Mouse (Mus musculus): ENCODE results near the gene Xylt1. TPM values are rescaled to one million over a fixed set of nuclear protein-coding genes. Genes with fewer than 3 reads are reported as not detected.

Gene Xylt1
- polyA plus RNA-seq, 1 experiment from 2014 or later: 2.0 TPM

DNA sequence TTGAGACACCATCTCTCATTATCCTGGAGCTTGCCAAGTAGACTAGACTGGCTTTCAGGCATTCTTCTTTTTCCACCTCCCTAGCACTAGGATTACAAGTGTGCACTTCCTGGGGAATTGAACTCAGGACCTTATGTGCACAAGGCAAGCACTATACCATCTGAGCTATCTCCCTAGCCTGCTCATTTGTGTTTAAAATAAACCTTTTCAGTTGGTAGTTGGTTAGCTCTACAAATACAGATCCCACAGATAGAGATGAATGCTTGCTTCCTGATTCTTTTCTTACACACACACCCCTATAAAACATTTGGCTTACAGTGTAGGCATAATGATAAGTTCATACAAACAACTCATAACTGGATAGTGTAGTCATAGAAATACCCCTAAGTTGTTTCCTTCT lies 206.0 kb downstream of the Xylt1 start:
- Histone ChIP-seq H3K4me1 (peaks cover 31% of the 10 kb centered on the region), H3K36me3 (no peaks in the 10 kb centered on the region), H3K9me3 (no peaks in the 10 kb centered on the region), H3K4me2 (replicated peaks) (no peak overlapping the region), H3K27ac (replicated peaks) (no peak overlapping the region), H3K27me3 (no peaks in the 10 kb centered on the region), H3K9ac (replicated peaks) (no peak overlapping the region), H3K4me3 (no peak overlapping the region)
- ATAC-seq (replicated peaks): no peak

DNA sequence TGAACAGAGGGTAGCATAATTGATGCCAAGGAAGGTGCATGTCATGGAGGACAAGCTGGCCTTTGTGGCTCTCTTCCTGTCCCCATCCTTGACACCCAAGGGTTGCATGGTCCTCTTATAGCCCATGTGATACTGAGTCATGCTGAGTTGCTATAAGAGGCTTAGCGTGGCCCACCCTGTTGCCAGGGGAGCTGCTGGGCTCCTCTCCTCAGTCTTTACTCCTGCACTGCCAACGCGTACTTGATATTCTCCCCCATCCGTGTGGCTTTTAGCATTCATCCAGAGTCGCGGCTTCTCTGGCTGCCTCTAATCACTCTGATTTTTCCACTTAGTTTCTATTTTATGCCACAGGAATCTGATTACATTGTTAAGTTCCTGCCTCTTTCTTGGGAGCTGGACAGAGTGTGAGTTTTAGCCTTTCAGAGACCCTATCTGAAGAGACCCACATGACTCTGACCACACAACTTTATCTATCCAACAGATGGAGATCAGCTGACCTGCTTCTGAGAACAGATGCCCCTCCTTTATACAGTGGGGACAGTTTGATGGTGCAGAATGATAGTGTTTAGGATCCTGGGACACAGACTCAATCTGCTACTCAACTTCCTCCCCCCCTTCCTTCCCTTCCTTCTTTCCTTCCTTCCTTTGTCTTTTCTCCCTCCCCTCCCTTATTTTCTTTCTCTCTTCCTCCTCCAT lies 206.6 kb downstream of the Xylt1 start:
- WGBS: 51% methylated on average over 6 of the region's 6 CpGs

GRCm38 (mm10) chr7:117588426-117588825 lies 207.6 kb downstream of the Xylt1 start:
- Histone ChIP-seq H3K9ac (replicated peaks) (no peak overlapping the region), H3K4me3 (no peak overlapping the region), H3K36me3 (no peaks in the 10 kb centered on the region), H3K4me1 (peaks cover 31% of the 10 kb centered on the region), H3K27me3 (no peaks in the 10 kb centered on the region), H3K9me3 (no peaks in the 10 kb centered on the region), H3K27ac (replicated peaks) (no peak overlapping the region), H3K4me2 (replicated peaks) (no peak overlapping the region)
- WGBS: 8% methylated on average over 1 of the region's 1 CpGs
- no peak for ATAC-seq (replicated peaks)

More for the DNA sequence above, 206.6 kb downstream of the Xylt1 start:
- no peak overlapping the region for H3K9ac ChIP-seq (replicated peaks)
- no peaks in the 10 kb centered on the region for H3K9me3 ChIP-seq
- H3K4me1 ChIP-seq: peaks cover 31% of the 10 kb centered on the region
- H3K27me3 ChIP-seq: no peaks in the 10 kb centered on the region
- no peak overlapping the region for H3K4me2 ChIP-seq (replicated peaks)
- no peak overlapping the region for H3K4me3 ChIP-seq
- no peak overlapping the region for H3K27ac ChIP-seq (replicated peaks)
- no peaks in the 10 kb centered on the region for H3K36me3 ChIP-seq
- no peak for ATAC-seq (replicated peaks)

DNA sequence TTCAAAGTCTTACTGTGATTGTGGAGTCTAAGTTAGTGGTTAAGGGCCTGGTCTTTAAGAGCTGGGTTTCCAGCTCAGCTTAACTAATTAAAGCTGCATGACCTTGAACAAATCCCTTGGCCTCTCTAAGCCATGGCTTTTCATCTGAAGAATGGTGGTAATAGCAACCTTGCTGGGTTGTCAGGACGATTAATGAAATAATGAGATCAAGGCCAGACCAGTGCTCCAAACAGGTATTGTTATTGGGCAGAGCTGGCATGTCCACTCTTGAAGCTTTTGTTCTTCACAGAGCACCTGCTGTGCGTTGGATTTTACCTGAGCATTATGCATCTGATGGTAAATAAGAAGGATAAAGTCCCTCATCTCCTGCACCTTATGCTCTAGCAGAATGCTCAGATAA lies 208.6 kb downstream of the Xylt1 start:
- H3K4me3 ChIP-seq: no peak overlapping the region
- no peak overlapping the region for H3K27ac ChIP-seq (replicated peaks)
- H3K4me2 ChIP-seq (replicated peaks): no peak overlapping the region
- ATAC-seq (replicated peaks): no peak
- WGBS: 25% methylated on average over 2 of the region's 2 CpGs
- no peak overlapping the region for H3K9ac ChIP-seq (replicated peaks)
- no peaks in the 10 kb centered on the region for H3K9me3 ChIP-seq
- H3K36me3 ChIP-seq: no peaks in the 10 kb centered on the region
- H3K27me3 ChIP-seq: no peaks in the 10 kb centered on the region
- peaks cover 31% of the 10 kb centered on the region for H3K4me1 ChIP-seq

GRCm38 (mm10) chr7:117589820-117590219 lies 209.0 kb downstream of the Xylt1 start:
- ATAC-seq (replicated peaks): no peak
- WGBS: 66% methylated on average over 4 of the region's 4 CpGs
- Histone ChIP-seq H3K4me1 (peaks cover 33% of the 10 kb centered on the region), H3K9ac (replicated peaks) (no peak overlapping the region), H3K27me3 (no peaks in the 10 kb centered on the region), H3K36me3 (no peaks in the 10 kb centered on the region), H3K27ac (replicated peaks) (no peak overlapping the region), H3K4me3 (no peak overlapping the region), H3K4me2 (replicated peaks) (no peak overlapping the region), H3K9me3 (no peaks in the 10 kb centered on the region)

GRCm38 (mm10) chr7:117594191-117594590 lies 213.4 kb downstream of the Xylt1 start:
- Histone ChIP-seq H3K9me3 (no peaks in the 10 kb centered on the region), H3K4me1 (peaks cover 18% of the 10 kb centered on the region), H3K9ac (replicated peaks) (no peak overlapping the region), H3K27ac (replicated peaks) (no peak overlapping the region), H3K36me3 (no peaks in the 10 kb centered on the region), H3K4me3 (no peak overlapping the region), H3K4me2 (replicated peaks) (no peak overlapping the region), H3K27me3 (no peaks in the 10 kb centered on the region)
- 82% methylated on average over 2 of the region's 2 CpGs for WGBS
- no peak for ATAC-seq (replicated peaks)

DNA sequence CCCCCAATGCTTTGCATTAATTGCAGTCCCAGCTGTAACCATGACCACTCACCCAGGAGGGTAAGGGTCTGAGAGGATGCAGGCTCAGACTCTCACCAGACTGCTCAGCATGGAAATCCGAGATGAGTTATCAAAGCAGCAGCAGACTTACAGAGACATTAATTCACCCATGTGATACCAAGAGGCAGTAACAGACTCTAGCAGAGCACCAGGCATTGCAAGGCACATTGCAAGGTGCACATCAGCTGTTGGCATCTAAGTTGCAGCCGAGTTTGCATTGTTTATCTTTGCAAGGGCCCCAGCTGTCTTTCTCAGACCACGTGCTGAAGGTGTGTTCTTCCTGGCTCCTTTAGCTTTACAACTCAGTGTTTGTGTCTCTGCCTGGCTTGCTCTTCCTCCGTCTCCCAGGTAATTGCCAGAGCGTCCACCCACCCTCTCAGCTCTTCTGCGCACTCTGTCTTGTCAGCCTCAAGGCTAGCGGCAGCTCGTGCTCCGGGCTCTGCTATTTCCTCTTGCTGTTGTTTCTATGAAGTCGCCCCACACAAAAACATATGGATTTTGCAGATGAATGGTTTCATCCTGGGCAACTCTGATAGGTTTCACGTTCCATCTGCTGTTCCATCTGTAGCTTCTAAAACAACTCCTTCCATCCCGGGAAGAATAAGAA lies 214.4 kb downstream of the Xylt1 start:
- no peak overlapping the region for H3K9ac ChIP-seq (replicated peaks)
- H3K27ac ChIP-seq (replicated peaks): peak overlapping the region; percentile 73
- H3K9me3 ChIP-seq: no peaks in the 10 kb centered on the region
- H3K27me3 ChIP-seq: no peaks in the 10 kb centered on the region
- 58% methylated on average over 12 of the region's 12 CpGs for WGBS
- H3K4me2 ChIP-seq (replicated peaks): peak overlapping the region; percentile 23; the same call in 1 of the 2 replicates
- H3K4me3 ChIP-seq: no peak overlapping the region
- H3K4me1 ChIP-seq: peaks cover 18% of the 10 kb centered on the region
- no peaks in the 10 kb centered on the region for H3K36me3 ChIP-seq
- peak; percentile 62 for ATAC-seq (replicated peaks)

DNA sequence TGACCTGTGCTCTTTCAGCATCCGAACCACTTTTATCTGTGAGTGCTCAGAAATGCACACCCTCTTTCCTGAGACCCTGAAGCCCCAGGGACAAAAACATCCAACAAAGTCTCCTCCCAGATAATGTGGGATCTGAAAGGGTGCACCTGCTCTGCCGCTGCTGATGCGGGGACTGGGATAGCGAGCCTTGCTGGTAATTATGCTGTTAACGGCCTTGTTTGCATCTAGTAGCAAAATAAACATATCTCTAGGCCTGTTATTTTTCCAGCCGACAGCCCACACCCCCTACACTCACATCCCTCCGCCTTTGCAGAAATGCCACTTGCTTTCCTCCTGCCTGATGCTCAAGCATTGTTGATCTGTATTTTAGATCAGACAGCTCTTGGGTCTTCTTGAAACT lies 219.7 kb downstream of the Xylt1 start:
- no peak; the same call in 1 of the 2 replicates for ATAC-seq (replicated peaks)
- WGBS: 16% methylated on average over 7 of the region's 7 CpGs
- Histone ChIP-seq H3K4me1 (peaks cover 19% of the 10 kb centered on the region), H3K9ac (replicated peaks) (no peak overlapping the region), H3K27me3 (no peaks in the 10 kb centered on the region), H3K36me3 (no peaks in the 10 kb centered on the region), H3K4me3 (no peak overlapping the region), H3K4me2 (replicated peaks) (no peak overlapping the region), H3K9me3 (no peaks in the 10 kb centered on the region), H3K27ac (replicated peaks) (peak overlapping the region; percentile 42)

GRCm38 (mm10) chr7:117610439-117610838 lies 229.7 kb downstream of the Xylt1 start:
- ATAC-seq (replicated peaks): no peak
- 18% methylated on average over 6 of the region's 6 CpGs for WGBS
- H3K4me1 ChIP-seq: peaks cover 18% of the 10 kb centered on the region
- no peak overlapping the region for H3K27ac ChIP-seq (replicated peaks)
- H3K9me3 ChIP-seq: no peaks in the 10 kb centered on the region
- H3K36me3 ChIP-seq: no peaks in the 10 kb centered on the region
- no peak overlapping the region for H3K4me2 ChIP-seq (replicated peaks)
- no peak overlapping the region for H3K4me3 ChIP-seq
- H3K27me3 ChIP-seq: no peaks in the 10 kb centered on the region
- no peak overlapping the region for H3K9ac ChIP-seq (replicated peaks)

DNA sequence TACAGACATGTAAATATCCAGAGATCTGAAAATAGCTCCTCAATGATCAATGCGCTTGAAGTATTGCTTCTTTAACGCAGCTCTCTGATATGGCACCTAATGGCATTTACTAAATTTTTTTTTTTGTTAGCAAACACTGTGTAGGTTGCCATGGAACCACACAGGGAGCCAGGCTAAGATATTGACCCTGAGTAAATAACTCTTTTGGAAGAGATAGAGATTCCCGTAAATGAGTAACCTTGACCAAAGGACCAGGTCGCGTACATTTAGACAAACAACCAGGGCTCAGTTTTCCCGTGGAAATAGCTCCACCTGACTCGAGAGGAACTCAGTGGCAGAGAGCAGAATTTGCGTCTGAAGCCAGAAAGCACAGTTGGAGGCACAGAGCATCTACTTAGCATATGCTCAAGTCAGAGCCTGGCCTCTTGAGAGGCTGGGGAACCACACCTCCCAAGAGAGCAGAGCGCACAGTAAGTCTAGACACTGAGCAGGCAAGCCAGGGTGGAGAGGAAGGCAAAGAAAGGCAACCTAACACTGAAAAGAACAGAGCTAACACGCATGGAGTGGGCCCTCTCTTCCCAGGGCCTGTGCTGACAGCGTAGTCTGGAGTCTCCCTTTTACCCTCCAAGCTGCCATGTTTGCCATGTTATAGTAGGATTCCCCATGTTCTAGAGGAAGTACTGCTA lies 232.2 kb downstream of the Xylt1 start:
- H3K36me3 ChIP-seq: no peaks in the 10 kb centered on the region
- H3K4me2 ChIP-seq (replicated peaks): no peak overlapping the region
- no peak for ATAC-seq (replicated peaks)
- H3K4me1 ChIP-seq: peaks cover 26% of the 10 kb centered on the region
- 70% methylated on average over 11 of the region's 11 CpGs for WGBS
- H3K9ac ChIP-seq (replicated peaks): no peak overlapping the region
- H3K27ac ChIP-seq (replicated peaks): no peak overlapping the region
- no peaks in the 10 kb centered on the region for H3K9me3 ChIP-seq
- H3K4me3 ChIP-seq: no peak overlapping the region
- H3K27me3 ChIP-seq: no peaks in the 10 kb centered on the region

DNA sequence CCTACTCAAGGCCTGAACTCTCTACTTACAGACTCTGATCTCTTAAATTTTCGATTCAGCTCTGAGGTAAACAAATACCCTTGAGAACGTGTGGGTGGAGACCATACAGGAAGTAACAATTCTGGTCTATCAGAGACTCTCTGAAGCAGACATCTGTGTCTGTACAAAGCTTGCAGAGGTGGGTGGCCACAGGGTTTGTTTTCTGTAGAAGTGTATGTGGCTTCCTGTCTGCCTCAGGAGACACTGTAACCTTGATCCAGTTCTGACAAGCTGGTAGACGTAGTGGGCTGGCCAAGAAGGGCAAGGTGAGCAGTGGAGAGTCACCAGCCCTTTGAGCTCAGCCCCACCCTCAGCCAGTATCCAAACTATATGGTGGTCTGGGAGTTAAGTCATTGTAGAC lies 233.0 kb downstream of the Xylt1 start:
- no peak overlapping the region for H3K9ac ChIP-seq (replicated peaks)
- H3K4me1 ChIP-seq: peaks cover 34% of the 10 kb centered on the region
- no peak for ATAC-seq (replicated peaks)
- H3K4me2 ChIP-seq (replicated peaks): no peak overlapping the region
- no peak overlapping the region for H3K4me3 ChIP-seq
- no peaks in the 10 kb centered on the region for H3K9me3 ChIP-seq
- H3K27ac ChIP-seq (replicated peaks): no peak overlapping the region
- WGBS: 76% methylated on average over 3 of the region's 3 CpGs
- no peaks in the 10 kb centered on the region for H3K36me3 ChIP-seq
- no peaks in the 10 kb centered on the region for H3K27me3 ChIP-seq

DNA sequence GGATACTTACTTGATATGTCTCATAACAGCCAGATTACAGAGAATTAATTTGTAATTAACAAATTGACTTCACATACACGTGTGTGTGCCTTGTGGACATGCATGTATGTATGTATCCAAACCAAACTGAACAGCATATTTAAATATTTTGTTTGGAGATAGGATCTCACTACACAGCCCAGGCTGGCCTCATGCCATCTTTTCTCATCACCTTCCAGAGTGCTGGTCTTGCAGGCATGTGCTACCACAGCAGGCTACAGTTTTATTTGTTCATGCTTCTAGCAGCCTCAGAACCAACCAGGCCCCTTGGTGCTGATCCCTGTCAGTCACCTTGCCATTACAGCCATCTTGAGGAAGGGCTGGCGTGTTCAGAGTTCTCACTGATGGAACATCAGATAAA lies 233.6 kb downstream of the Xylt1 start:
- H3K9me3 ChIP-seq: no peaks in the 10 kb centered on the region
- no peak for ATAC-seq (replicated peaks)
- peaks cover 38% of the 10 kb centered on the region for H3K4me1 ChIP-seq
- no peak overlapping the region for H3K9ac ChIP-seq (replicated peaks)
- 55% methylated on average over 2 of the region's 2 CpGs for WGBS
- H3K36me3 ChIP-seq: no peaks in the 10 kb centered on the region
- H3K27ac ChIP-seq (replicated peaks): 0 out of 2 replicates have a peak overlapping the region, but pooled peaks have one; percentile 6
- H3K4me3 ChIP-seq: no peak overlapping the region
- H3K27me3 ChIP-seq: no peaks in the 10 kb centered on the region
- no peak overlapping the region for H3K4me2 ChIP-seq (replicated peaks)

All from forebrain, embryonic 15.5 days (tissue).